Mouse (Mus musculus) MN1 (cell line): Measurements from ENCODE around the gene Ifi213.
"Not testable (repeated sequence)": the region's sequence is repeated elsewhere in the genome, so short reads cannot be mapped to it uniquely, and the experiment has no call there.

Experiments
- DNase-seq: peaks from one replicate; pipeline ENCODE4 v3.0.0-alpha.2; 2016; ENCODE audit warnings: low spot score

Gene Ifi213

GRCm38 (mm10) chr1:173598838-173599494 lies at the start of gene Ifi213:
Gene Ifi213, minus strand, starts transcription at chr1:173599274.
- not testable (repeated sequence) for DNase-seq

DNA sequence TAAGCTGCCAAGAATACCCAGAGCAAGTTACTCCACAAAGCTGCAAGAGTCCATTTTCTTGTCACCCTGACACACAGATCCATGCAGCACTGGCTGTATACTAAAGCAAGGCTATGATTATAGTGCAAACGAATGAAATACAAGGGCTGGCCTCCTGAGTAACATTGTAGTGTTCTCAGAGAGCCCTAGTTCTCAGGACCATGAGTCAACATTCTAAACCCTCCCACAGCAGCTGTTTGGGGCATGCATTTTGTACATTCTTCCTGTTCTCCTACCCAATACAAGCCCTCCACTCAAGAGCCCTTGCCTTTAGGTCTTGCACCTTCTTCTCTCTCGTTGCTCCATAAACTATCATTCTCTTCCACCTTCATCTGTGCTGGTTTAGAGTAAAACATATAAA lies 46.3 kb upstream of the Ifi213 start:
- DNase-seq: no peak

DNA sequence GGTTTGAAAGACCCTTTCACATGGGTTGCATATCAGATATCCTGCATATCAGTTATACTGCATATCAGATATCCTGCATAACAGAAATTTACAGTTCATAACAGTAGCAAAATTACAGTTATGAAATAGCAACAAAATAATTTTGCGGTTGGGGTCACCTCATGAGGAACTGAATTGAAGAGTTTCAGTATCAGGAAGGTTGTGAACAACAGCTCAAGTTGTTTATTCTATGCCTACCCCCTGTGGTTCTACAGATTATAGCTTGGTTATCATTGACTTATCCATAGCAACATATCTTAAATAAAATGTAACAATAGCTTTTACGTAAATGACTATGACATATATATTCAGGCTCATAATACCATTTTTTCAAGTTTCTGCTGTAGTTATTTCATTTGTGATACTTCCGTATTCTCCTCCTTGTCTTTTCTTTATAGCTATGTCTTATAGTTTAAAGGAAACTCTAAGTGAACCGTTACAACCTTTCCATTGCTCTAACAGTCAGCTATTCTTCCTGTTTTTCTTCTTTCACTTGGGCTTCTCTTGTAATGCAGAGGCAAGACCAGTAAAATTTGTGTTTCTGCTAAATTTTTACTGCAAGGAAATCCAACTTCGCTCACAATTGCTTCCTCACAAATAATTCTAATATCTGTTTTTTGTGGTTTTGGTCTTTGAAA lies 35.0 kb upstream of the Ifi213 start:
- no peak for DNase-seq

- DNase-seq: not testable (repeated sequence)
Observed at GRCm38 (mm10) chr1:173630622-173631021, 31.5 kb upstream of the Ifi213 start, which contains the start of gene Ifi209. Gene Ifi209, plus strand, starts transcription at chr1:173630917.

- DNase-seq: no peak
Observed at GRCm38 (mm10) chr1:173626686-173627085, 27.6 kb upstream of the Ifi213 start.

- DNase-seq: no peak
Observed at GRCm38 (mm10) chr1:173624052-173624451, 25.0 kb upstream of the Ifi213 start.

GRCm38 (mm10) chr1:173622216-173622615 lies 23.1 kb upstream of the Ifi213 start:
- DNase-seq: not testable (repeated sequence)

DNA sequence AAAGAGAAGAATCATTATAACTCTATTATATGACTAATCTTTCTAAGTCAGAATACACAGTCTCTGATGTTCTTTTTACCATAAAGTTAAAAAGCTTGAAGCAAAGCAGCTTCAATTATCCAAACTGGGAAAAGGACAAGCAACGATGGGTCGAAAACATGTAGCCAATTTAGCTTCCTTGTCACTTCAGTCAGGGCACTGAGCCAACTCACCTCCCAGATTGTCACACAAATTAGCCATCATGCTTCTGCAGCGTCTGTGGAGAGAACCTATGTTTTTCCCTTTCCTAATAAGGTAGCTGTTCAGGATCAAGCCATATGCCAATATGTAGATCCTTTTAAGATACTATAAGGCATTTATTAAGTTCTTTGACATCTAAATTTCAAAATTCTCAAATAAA lies 11.2 kb upstream of the Ifi213 start:
- DNase-seq: not testable (repeated sequence)

DNA sequence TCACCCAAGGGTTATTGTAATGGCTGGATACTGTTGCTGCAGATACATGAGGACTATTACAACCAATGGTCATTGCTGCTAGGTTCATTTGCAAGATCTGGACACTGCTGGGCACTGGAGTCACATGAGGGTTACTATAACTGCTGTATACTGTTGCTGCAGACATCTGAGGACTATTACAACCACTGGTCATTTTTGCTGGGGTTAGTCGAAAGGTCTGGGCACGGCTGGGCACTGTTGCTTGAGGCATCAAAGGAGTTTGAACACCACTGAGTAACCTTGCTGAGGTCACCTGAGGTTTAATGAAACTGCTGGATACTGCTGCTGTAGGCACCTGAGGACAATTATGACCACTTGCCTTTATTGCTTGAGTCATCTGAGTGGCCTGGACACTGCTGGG lies 9.4 kb downstream of the Ifi213 start:
- DNase-seq: not testable (repeated sequence)

- no peak for DNase-seq
Observed at GRCm38 (mm10) chr1:173579921-173580585, 19.0 kb downstream of the Ifi213 start.

DNA sequence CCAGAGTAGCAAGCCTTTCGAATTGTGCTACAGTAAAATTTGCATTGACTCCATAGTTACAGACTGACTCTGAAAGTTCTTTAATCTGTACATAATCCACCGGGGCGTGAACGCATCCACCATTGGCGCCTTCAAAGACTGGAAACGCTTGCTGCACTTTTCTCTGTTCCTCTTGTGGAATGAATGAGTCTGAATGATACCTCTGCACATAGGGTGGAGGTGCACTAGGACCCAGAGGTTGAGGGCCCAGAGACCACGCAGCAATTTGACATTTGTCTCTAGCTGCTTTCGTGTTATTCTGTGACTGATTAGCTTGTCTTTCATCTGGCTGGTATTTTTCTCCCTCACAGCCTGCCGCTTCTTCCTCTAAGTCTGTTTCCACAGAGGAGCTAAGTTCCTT lies 20.0 kb downstream of the Ifi213 start:
- no peak for DNase-seq

GRCm38 (mm10) chr1:173550491-173551050 lies 48.5 kb downstream of the Ifi213 start:
- not testable (repeated sequence) for DNase-seq

DNA sequence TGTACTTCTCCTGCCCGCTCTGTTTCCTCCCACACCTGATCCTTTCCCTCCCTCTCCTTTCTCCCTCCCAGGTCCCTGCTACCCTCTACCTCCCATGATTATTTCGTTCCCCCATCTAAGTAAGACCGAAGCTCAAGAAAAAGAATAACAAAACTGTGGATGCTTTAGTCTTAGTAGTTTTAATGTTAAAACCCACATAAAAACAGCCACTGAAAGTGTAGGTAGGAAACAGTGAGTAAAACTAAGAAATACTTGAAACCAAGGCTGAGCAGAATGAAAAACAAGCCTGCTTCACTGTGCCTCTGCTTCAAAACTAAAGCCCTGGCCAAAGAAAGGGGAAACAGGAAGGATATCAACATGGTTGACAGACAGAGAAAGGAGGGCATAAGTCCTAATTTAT lies 50.3 kb downstream of the Ifi213 start:
- DNase-seq: not testable (repeated sequence)

DNA sequence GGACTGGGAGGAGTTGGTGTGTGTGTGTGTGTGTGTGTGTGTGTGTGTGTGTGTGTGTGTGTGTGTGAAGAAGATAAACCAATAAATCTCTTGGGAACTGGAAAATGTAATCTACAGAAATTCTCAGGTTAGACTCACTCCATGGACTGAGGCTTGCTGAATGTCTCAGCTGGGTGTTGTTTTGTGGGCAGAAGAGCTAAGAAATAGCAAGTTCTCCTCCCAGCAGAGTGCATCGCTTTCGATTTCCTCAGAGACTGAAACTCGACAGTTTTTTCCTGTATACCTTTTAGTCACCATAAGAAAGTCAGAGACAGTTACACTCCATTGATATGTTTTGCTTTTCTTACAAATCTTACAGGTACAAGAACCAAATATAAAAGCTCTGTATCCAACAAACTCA lies 63.3 kb downstream of the Ifi213 start, which contains the start of gene Ifi214:
Gene Ifi214 (minus strand): TSS at position 167 of the 400 bp plus-strand sequence.
- not testable (repeated sequence) for DNase-seq

GRCm38 (mm10) chr1:173521452-173521851 lies 77.6 kb downstream of the Ifi213 start:
- DNase-seq: no peak
